Mouse (Mus musculus) testis, postnatal 14 days (tissue): Measurements from ENCODE around the gene Gpc1.

Experiments used
- DNase-seq: peaks from one replicate; pipeline ENCODE4 v3.0.0; 2021; ENCODE audit warnings: low spot score

Gene Gpc1

GRCm38 (mm10) chr1:92831188-92832001 lies at the start of gene Gpc1:
Gene Gpc1, plus strand, starts transcription at chr1:92831645.
- DNase-seq, result peak; percentile 78

GRCm38 (mm10) chr1:92781862-92782261 lies 49.6 kb upstream of the Gpc1 start:
- DNase-seq, result no peak

GRCm38 (mm10) chr1:92782587-92782986 lies 48.9 kb upstream of the Gpc1 start:
- no peak for DNase-seq

- no peak for DNase-seq
Observed at GRCm38 (mm10) chr1:92787221-92787620, 44.2 kb upstream of the Gpc1 start.

DNA sequence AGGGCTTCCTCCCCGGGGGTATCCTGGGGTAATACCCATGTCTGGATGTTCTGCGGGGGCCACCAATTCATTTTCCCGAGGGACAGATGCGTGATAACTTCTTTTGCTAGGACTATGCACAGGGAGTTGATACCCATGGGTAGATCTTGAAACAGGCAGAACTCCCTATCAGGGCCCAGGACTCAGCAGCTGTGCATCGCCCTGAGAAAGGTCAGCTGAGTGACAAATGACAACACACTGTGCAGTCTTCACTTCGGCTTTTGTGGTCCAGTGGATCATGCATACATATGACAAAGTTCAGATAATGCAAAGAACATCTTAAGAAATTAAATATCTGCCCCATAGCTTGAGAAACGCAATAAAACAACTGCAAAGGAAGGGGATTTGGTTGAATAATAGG lies 43.4 kb upstream of the Gpc1 start:
- DNase-seq, result no peak

GRCm38 (mm10) chr1:92790628-92791027 lies 40.8 kb upstream of the Gpc1 start:
- no peak for DNase-seq

GRCm38 (mm10) chr1:92791070-92791831 lies 40.2 kb upstream of the Gpc1 start:
- DNase-seq, result no peak

GRCm38 (mm10) chr1:92793781-92794180 lies 37.7 kb upstream of the Gpc1 start:
- no peak for DNase-seq

DNA sequence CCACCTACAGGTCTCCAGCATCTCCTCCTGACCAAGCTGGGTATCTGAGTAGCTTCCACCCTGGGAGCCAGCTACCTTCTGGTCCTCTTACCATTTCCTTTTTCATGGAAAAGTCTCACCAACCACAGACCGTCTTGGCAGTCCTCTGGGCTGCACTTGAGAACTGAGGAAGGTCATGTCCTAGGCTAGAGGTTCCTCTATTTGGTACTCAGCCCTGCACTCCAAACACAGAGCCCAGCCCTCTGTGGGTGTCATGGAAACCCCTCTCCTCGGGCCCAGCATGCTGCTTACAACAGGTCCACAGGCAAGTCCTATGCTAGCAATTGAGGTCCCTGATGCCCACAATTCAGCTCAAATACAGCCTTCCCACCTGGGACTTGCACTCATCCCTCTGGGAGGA lies 33.0 kb upstream of the Gpc1 start:
- DNase-seq, result no peak

DNA sequence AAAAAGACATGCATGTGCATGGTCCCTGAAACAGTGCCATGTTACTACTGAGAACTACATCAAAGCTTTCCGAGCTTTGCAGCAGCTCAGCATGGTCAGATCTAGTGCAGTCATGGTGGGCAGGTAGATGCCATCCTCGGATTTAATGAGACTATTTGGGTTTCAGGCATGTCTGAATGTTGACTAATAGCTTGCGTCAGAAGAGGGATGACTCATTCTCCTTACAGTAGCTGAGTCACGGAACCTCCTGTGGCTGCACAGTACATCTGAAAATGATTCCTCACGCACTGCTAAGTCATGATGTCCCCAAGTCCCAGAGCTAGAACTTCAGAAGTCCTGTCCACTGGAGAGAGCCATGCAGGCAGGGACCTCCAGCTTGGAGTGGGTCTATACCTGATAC lies 31.8 kb upstream of the Gpc1 start:
- no peak for DNase-seq

GRCm38 (mm10) chr1:92802362-92802761 lies 29.1 kb upstream of the Gpc1 start:
- no peak for DNase-seq

GRCm38 (mm10) chr1:92803376-92803775 lies 28.1 kb upstream of the Gpc1 start:
- no peak for DNase-seq

GRCm38 (mm10) chr1:92805181-92805580 lies 26.3 kb upstream of the Gpc1 start:
- no peak for DNase-seq

DNA sequence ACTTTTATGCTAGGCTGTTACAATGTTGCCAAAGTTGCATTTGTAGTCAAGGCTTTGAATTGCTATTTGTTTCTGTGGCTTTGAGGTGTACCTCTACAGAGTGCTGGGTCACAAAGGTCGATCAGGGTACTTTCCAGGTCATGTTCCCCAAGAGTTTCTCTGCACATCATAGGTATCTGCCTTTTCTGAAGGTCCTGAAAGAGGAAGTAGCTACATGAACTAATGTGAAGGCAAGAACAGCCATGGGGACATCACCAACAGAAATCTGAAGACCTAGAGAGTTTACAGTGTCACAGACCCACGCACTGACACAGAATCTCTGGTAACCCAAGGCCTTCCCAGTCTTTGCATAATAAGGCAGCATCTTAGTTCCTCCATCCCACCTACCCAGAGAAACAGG lies 25.6 kb upstream of the Gpc1 start:
- no peak for DNase-seq

GRCm38 (mm10) chr1:92806720-92807119 lies 24.7 kb upstream of the Gpc1 start:
- DNase-seq, result no peak

DNA sequence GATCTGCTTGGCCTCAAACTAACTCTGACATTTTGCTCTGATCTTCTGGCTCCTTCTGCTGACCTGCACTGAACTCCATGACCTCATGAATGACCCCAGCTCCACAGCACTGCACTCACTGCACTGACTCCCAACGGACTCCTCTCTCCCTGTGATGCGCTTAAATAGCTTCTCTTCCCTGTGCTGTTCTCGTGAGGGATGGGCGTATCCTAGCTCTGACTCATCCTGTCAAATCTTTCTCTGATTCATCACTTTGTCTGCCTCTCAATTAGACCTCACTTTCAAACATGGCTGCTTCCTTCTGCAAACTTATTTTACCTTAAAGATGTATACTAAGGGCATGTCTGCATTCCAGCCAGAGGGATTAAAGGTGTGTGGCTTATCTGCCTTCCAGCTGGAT lies 21.8 kb upstream of the Gpc1 start:
- DNase-seq, result no peak

GRCm38 (mm10) chr1:92814319-92814718 lies 17.1 kb upstream of the Gpc1 start:
- DNase-seq, result peak; percentile 27

GRCm38 (mm10) chr1:92815100-92815499 lies 16.3 kb upstream of the Gpc1 start:
- no peak for DNase-seq

GRCm38 (mm10) chr1:92815756-92816294 lies 15.6 kb upstream of the Gpc1 start:
- no peak for DNase-seq

GRCm38 (mm10) chr1:92830626-92831187 lies 738 bp upstream of the Gpc1 start:
- DNase-seq, result no peak

DNA sequence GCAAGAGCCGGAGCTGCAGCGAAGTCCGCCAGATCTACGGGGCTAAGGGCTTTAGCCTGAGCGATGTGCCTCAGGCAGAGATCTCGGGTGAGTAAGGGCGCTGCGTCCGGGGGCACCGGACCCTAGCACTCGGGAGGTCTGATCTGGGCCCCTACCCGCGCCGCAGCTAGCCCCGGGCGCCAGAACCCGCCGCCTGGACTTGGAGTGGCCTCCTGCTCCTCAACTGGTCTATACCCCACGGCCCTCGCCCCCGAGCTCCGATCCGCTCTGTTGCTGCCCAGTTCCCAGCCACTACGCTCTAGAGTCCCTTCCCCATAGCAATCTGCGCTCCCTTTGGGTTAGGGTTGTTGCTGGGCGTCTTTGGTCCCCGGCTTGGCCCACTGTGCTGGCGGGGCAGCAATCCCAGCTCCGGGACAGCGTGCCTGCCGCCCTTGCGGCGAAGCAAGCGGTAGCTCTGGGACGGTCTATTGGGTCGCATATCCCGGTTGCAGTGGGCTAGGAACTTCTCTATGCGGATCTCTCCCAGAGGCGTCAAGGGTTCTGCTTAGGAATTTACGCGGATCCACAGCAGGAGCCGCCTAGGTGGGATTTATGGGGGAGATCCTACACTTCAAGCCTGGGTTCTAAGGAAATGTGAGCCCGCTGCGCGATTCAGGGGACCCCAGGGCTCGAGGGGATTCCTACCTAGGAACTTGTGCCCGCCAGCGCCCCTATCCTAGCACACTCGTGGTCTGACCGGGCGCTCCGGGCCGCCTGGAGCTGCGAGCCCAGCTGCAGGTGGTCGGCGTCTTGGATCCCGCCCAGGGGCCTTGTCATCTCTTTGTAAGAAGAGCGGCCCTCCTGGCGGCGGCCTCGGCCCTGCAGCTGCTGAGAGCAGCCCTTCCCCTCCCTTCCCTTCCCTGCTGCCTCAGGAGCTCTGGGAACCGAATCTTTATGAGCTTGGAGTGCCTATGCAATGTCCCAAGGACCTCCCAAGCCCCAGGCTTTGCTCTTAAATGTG lies 866 bp downstream of the Gpc1 start:
- DNase-seq, result peak; percentile 39
